Mouse (Mus musculus): ENCODE data around the gene Ppm1m.

- TF ChIP-seq CTCF (IDR thresholded peaks at IDR 0.05; ENCODE audit: borderline replicate concordance, extremely low read depth, insufficient read depth, insufficient read length) = no peak
- TF ChIP-seq POLR2A (IDR thresholded peaks at IDR 0.05; ENCODE audit: borderline replicate concordance, extremely low read depth, insufficient read depth, insufficient read length, poor library complexity, severe bottlenecking) = no peak
Measured at GRCm38 (mm10) chr9:106199535-106200272, at the start of gene Ppm1m.
